Mouse (Mus musculus) forebrain, embryonic 11.5 days (tissue): ENCODE results near the gene Cacna1s. TPM values are rescaled to one million over a fixed set of nuclear protein-coding genes. Genes with fewer than 3 reads are reported as not detected.

Experiments used
- ATAC-seq: fragments of 200-750 bp; cut with Nextera tagmentation; replicated peaks from 2 replicates; pipeline ENCODE4 v1.8.0; 2017; ENCODE audit warnings: moderate TSS enrichment; ENCODE audit not compliant: low FRiP score
- DNase-seq: peaks from one replicate; pipeline ENCODE4 v3.0.0-alpha.2; 2017; ENCODE audit warnings: low spot score
- H3K27ac ChIP-seq: fragments of 300-500 bp; sonication (generic); 2 replicates; pipeline ENCODE4 v1.5.1; 2014; ENCODE audit warnings: low read depth, low read length
- H3K27me3 ChIP-seq: fragments of 300-500 bp; sonication (generic); 2 replicates; pipeline ENCODE4 v1.6.1; 2014; ENCODE audit warnings: mild to moderate bottlenecking, low read length, mixed read lengths; ENCODE audit not compliant: control insufficient read depth, insufficient read depth
- H3K36me3 ChIP-seq: fragments of 300-500 bp; sonication (generic); 2 replicates; pipeline ENCODE4 v1.6.1; 2014; ENCODE audit warnings: mild to moderate bottlenecking, low read length, moderate library complexity, mixed read lengths; ENCODE audit not compliant: control insufficient read depth, insufficient read depth
- H3K4me1 ChIP-seq: fragments of 300-500 bp; sonication (generic); replicated peaks from 2 replicates; pipeline ENCODE4 v1.6.1; 2014; ENCODE audit warnings: low read length, mixed read lengths; ENCODE audit not compliant: control insufficient read depth, insufficient read depth
- H3K4me2 ChIP-seq: fragments of 300-500 bp; sonication (generic); 2 replicates; pipeline ENCODE4 v1.6.1; 2014; ENCODE audit warnings: low read depth, mild to moderate bottlenecking, low read length, moderate library complexity, mixed read lengths; ENCODE audit not compliant: severe bottlenecking
- H3K4me3 ChIP-seq: fragments of 300-500 bp; sonication (generic); 2 replicates; pipeline ENCODE4 v1.5.1; 2014; ENCODE audit warnings: low read depth, low read length
- H3K9ac ChIP-seq: fragments of 300-500 bp; sonication (generic); 2 replicates; pipeline ENCODE4 v1.6.1; 2014; ENCODE audit warnings: low read length
- H3K9me3 ChIP-seq: fragments of 300-500 bp; sonication (generic); 2 replicates; pipeline ENCODE4 v1.6.1; 2016; ENCODE audit warnings: low read length, mixed read lengths; ENCODE audit not compliant: control insufficient read depth
- WGBS: fragments of 180-500 bp; shearing (Covaris S2); extraction: QIAGEN DNeasy Blood & Tissue Kit; methylation state at CpG from one replicate; pipeline ENCODE4 v1.1.7; 2014; 5-methylcytosine and 5-hydroxymethylcytosine counted together
- polyA plus RNA-seq: library from polyadenylated mRNA; unstranded; fragments of >200 nt; fragmentation: Nextera tagmentation; extraction: Ambion mirVana; gene quantifications from 2 replicates; pipeline ENCODE4 v1.2.1, GENCODE M21; 2014

Cacna1s gene
- polyA plus RNA-seq, 1 experiment from 2014 or later = 0.20 TPM

DNA sequence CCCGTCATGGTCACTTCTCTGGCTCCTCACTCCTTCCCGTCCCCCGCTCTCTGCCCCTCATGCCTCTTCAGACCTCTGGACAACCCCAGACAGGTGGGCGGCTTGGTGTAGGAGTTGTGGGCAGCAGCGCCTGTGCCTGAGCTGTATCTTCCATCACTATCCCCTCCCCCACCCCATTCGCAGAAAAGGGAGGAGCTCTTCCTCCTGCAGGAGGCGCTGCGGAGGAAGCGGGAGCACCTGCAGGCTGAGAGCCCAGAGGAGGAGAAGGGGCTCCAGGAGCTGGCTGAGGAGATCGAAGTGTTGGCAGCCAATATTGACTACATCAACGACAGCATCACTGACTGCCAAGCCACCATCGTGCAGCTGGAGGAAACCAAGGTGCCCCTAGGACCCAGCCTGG, 107.3 kb downstream of the Cacna1s start:
- H3K4me1 ChIP-seq = no peaks in the 10 kb centered on the region
- H3K9me3 ChIP-seq = no peaks in the 10 kb centered on the region
- H3K4me2 ChIP-seq = no peak overlapping the region
- 50% methylated on average over 12 of the region's 12 CpGs for WGBS
- no peak for ATAC-seq
- H3K27me3 ChIP-seq = no peaks in the 10 kb centered on the region
- H3K4me3 ChIP-seq = no peak overlapping the region
- H3K9ac ChIP-seq = no peak overlapping the region
- no peak for DNase-seq
- H3K36me3 ChIP-seq = peaks cover 2% of the 10 kb centered on the region
- no peak overlapping the region for H3K27ac ChIP-seq

DNA sequence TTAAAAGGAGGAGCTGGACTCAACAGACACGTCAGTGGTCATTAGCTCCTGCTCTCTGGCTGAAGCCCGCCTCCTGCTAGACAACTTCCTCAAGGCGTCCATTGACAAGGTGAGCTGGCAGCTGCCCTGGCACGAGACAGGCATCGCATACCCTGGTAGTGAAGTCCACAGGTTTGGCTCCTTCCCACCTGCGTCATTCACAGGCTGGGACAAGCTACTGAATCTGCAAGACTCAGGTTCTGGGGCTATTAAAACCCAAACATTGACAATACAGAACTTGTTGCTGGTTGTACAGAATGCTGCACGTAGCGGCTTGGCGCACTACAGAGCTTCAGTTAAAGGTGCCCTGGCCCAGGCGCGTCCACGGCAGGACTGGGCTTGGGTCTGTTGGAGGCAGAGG, 107.7 kb downstream of the Cacna1s start:
- Histone ChIP-seq H3K4me1 (no peaks in the 10 kb centered on the region), H3K4me2 (no peak overlapping the region), H3K27ac (no peak overlapping the region), H3K27me3 (no peaks in the 10 kb centered on the region), H3K36me3 (peaks cover 2% of the 10 kb centered on the region), H3K9ac (no peak overlapping the region), H3K9me3 (no peaks in the 10 kb centered on the region), H3K4me3 (no peak overlapping the region)
- DNase-seq (no peak), ATAC-seq (no peak)
- 89% methylated on average over 12 of the region's 12 CpGs for WGBS

DNA sequence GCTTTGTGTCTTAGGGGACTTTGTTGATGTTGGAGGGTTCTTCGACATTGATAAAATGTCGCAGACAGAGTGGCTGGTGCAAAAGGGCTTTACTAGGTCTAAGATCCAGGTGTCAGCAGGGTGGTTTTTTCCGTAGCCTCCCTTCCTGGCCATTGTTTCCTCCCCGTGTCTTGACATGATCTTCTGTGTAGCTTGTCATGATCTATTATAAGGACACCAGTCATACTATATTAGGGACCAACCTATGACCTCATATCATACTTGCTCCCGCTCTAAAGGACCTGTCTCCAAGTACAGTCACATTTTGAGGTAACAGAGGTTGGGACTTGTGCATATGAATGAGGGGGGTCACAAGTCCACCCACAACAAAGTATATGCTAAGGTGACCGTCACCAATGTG, 108.4 kb downstream of the Cacna1s start:
- ATAC-seq (no peak), DNase-seq (no peak)
- H3K9ac ChIP-seq = no peak overlapping the region
- H3K27ac ChIP-seq = no peak overlapping the region
- H3K4me3 ChIP-seq = no peak overlapping the region
- H3K4me1 ChIP-seq = no peaks in the 10 kb centered on the region
- peaks cover 2% of the 10 kb centered on the region for H3K36me3 ChIP-seq
- H3K4me2 ChIP-seq = no peak overlapping the region
- no peaks in the 10 kb centered on the region for H3K9me3 ChIP-seq
- no peaks in the 10 kb centered on the region for H3K27me3 ChIP-seq
- WGBS = 93% methylated on average over 6 of the region's 6 CpGs

DNA sequence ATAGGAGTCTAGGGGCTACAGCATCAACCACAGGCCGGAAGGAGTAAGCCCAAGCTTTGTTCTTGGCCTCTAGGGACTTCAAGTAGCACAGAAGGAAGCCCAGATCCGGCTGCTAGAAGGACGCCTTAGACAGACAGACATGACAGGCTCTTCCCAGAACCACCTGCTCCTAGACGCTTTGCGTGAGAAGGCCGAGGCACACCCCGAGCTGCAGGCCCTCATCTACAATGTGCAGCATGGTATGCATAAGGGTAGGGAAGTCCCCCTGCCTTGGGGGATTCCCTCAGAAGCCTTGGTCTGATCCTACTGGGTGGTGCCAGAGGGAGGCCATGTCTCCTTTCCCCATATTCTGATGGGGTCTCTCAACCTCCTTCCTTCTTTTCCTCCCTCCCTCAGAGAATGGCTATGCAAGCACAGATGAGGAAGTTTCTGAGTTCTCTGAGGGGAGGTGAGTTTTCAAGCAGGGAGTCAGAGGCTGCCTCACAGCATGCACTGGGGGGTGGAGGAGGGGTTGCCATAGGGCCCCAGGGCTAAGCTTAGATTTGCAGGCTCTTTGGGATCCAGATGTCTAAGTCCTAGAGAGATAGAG, 108.9 kb downstream of the Cacna1s start:
- 93% methylated on average over 7 of the region's 7 CpGs for WGBS
- Histone ChIP-seq H3K9me3 (no peaks in the 10 kb centered on the region), H3K4me3 (no peak overlapping the region), H3K9ac (no peak overlapping the region), H3K27me3 (no peaks in the 10 kb centered on the region), H3K4me1 (no peaks in the 10 kb centered on the region), H3K4me2 (no peak overlapping the region), H3K36me3 (peaks cover 2% of the 10 kb centered on the region), H3K27ac (no peak overlapping the region)
- DNase-seq (no peak), ATAC-seq (no peak)

DNA sequence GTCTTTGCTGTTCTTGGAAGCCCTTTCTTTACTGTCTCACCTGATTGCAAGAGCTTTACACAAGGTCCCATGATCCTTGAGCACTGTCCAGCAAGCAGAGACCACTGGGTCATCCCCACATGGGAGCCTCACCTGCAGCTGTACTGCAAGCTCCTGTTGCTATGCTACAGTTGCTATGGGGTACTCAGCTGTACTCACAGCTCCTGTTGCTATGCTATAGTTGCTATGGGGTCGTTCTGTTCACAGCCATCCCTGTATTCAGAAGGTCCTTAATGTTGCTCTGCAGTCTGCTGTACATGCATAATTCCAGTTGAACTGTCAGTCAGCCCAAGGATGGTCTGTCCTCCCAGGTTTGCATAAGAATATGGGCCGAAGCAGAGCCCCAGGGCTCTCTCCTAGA, 112.9 kb downstream of the Cacna1s start:
- Histone ChIP-seq H3K27ac (no peak overlapping the region), H3K4me3 (no peak overlapping the region), H3K9ac (no peak overlapping the region), H3K36me3 (no peaks in the 10 kb centered on the region), H3K4me1 (no peaks in the 10 kb centered on the region), H3K9me3 (no peaks in the 10 kb centered on the region), H3K4me2 (no peak overlapping the region), H3K27me3 (no peaks in the 10 kb centered on the region)
- DNase-seq (no peak), ATAC-seq (no peak)
- WGBS = 60% methylated on average over 2 of the region's 2 CpGs

DNA sequence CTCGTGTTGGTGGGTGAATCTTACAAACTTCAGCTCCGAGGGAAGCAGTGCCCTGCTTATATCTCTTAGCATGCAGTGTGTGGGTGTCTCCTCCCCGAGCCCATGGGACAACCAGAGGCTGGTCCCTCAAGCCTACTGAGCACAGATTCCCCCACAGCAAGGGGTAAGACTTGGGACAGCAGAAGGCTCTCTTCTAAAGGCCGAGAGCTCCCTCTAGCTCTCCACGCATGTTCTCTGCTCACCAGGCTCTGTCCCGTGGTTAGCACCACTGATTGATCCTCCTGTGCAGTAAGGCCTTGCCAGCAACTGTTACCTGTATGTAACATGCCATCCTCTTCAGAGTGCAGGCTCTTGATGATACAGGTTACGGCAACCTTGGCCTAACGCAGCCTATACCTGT, 115.1 kb downstream of the Cacna1s start:
- DNase-seq (no peak), ATAC-seq (no peak)
- WGBS = 75% methylated on average over 8 of the region's 8 CpGs
- Histone ChIP-seq H3K9me3 (no peaks in the 10 kb centered on the region), H3K36me3 (no peaks in the 10 kb centered on the region), H3K27ac (no peak overlapping the region), H3K9ac (no peak overlapping the region), H3K4me1 (no peaks in the 10 kb centered on the region), H3K4me2 (no peak overlapping the region), H3K4me3 (no peak overlapping the region), H3K27me3 (no peaks in the 10 kb centered on the region)

Other genes with a start within 250 kb of the Cacna1s start
- 0.47 and 0.65 TPM in 2 replicates for gene Lad1, start 234.2 kb upstream of the Cacna1s start, polyA plus RNA-seq
- gene Tnnt2, start 216.4 kb upstream of the Cacna1s start, polyA plus RNA-seq = 0.25 TPM in 1 of 2 replicates, not detected in the other
- 0.11 TPM in 1 of 2 replicates, not detected in the other for gene Pkp1, start 133.5 kb upstream of the Cacna1s start, polyA plus RNA-seq
- gene Igfn1, start 46.4 kb upstream of the Cacna1s start, polyA plus RNA-seq = not detected in 2 replicates
- gene Tmem9, start 44.6 kb upstream of the Cacna1s start, polyA plus RNA-seq = 89.4 and 98.3 TPM in 2 replicates
- gene Ascl5, start 1.9 kb upstream of the Cacna1s start, polyA plus RNA-seq = not detected in 2 replicates
- gene Kif21b, start 78.6 kb downstream of the Cacna1s start, polyA plus RNA-seq = 16.4 and 19.1 TPM in 2 replicates
- gene Mroh3, start 160.1 kb downstream of the Cacna1s start, polyA plus RNA-seq = 0.41 TPM in 1 of 2 replicates, not detected in the other
- gene Inava, start 181.5 kb downstream of the Cacna1s start, polyA plus RNA-seq = 19.5 and 19.8 TPM in 2 replicates
- gene Gpr25, start 208.1 kb downstream of the Cacna1s start, polyA plus RNA-seq = not detected in 2 replicates